Mouse (Mus musculus): ENCODE results near the gene Lamc3.

GRCm38 (mm10) chr2:31884806-31885205 is 2.3 kb upstream of the Lamc3 start:
- TF ChIP-seq POLR2A (IDR thresholded peaks at IDR 0.05; ENCODE audit: insufficient read depth, low read depth, low read length) (no peak), CTCF (IDR thresholded peaks at IDR 0.05; ENCODE audit: insufficient read depth, low read depth, low read length) (no peak)
